Comparison of ENCODE assay signal across 8 mouse cellular contexts in genomic region chr7:80825843-80826403, GRCm38 (mm10). TPM values are rescaled to one million over a fixed set of nuclear protein-coding genes. Genes with fewer than 3 reads are reported as not detected.
DNase-seq lines count a peak whose midpoint lies in the region; ATAC-seq and TF ChIP-seq lines count a peak whose summit lies in the region.

Gene Iqgap1, minus strand, starts transcription at chr7:80825974.

- H3K36me3 ChIP-seq in neural tube, embryonic 11.5 days (ENCODE audit: control insufficient read depth, insufficient read depth, low read length) = no peaks in the 10 kb centered on the region
- no peaks in the 10 kb centered on the region for H3K36me3 ChIP-seq in heart, embryonic 12.5 days
- no peaks in the 10 kb centered on the region for H3K36me3 ChIP-seq in midbrain, postnatal 0 days (ENCODE audit: insufficient read depth, low read length)

- no peak for DNase-seq in neural tube, embryonic 11.5 days (ENCODE audit: low spot score)
- no peak for DNase-seq in neural tube, embryonic 10.5 days (ENCODE audit: extremely low spot score, low spot score)
- no peak for DNase-seq in left cerebral cortex, postnatal 10 days (ENCODE audit: extremely low spot score in 1 of 2, low spot score in 2 of 2)
- no peak for DNase-seq in midbrain, postnatal 0 days (ENCODE audit: low spot score)
- no peak for DNase-seq in ovary, postnatal 36 days (ENCODE audit: low spot score)
- DNase-seq in urinary bladder, postnatal 25 days (ENCODE audit: low spot score) = no peak

- no peaks in the 10 kb centered on the region for H3K9me3 ChIP-seq in neural tube, embryonic 11.5 days (ENCODE audit: control insufficient read depth, low read length)
- H3K9me3 ChIP-seq in heart, embryonic 12.5 days (replicated peaks) = no peaks in the 10 kb centered on the region
- H3K9me3 ChIP-seq in midbrain, postnatal 0 days (ENCODE audit: low read length) = no peaks in the 10 kb centered on the region

- ATAC-seq in neural tube, embryonic 11.5 days (ENCODE audit: insufficient read depth, low FRiP score, low TSS enrichment) = no peak
- no peak for ATAC-seq in heart, embryonic 12.5 days (ENCODE audit: insufficient number of reproducible peaks, low FRiP score)
- no peak for ATAC-seq in midbrain, postnatal 0 days (ENCODE audit: low FRiP score)

- H3K4me1 ChIP-seq in neural tube, embryonic 11.5 days (ENCODE audit: control insufficient read depth, insufficient read depth, low read length) = no peaks in the 10 kb centered on the region
- H3K4me1 ChIP-seq in brown adipose tissue, adult 24 weeks (ENCODE audit: control insufficient read depth, insufficient read depth, insufficient read length, low read length) = peaks cover 2% of the 10 kb centered on the region; the same call in 1 of the 2 replicates
- H3K4me1 ChIP-seq in heart, embryonic 12.5 days (replicated peaks) = peaks cover 17% of the 10 kb centered on the region; the same call in 1 of the 2 replicates
- no peaks in the 10 kb centered on the region for H3K4me1 ChIP-seq in midbrain, postnatal 0 days (ENCODE audit: insufficient read depth, low read length)

- no peak within 1 kb of the TSS for H3K9ac ChIP-seq in neural tube, embryonic 11.5 days (ENCODE audit: low read length)
- H3K9ac ChIP-seq in heart, embryonic 12.5 days = no peak within 1 kb of the TSS
- no peak within 1 kb of the TSS for H3K9ac ChIP-seq in midbrain, postnatal 0 days (replicated peaks; ENCODE audit: low read length, poor library complexity, severe bottlenecking)

- H3K4me2 ChIP-seq in neural tube, embryonic 11.5 days (ENCODE audit: low read depth) = no peak within 1 kb of the TSS
- H3K4me2 ChIP-seq in heart, embryonic 12.5 days = no peak within 1 kb of the TSS
- no peak within 1 kb of the TSS for H3K4me2 ChIP-seq in midbrain, postnatal 0 days (ENCODE audit: low read depth, low read length, poor library complexity, severe bottlenecking)

- WGBS in neural tube, embryonic 11.5 days = 73% methylated on average over 11 of the region's 11 CpGs
- 64% methylated on average over 11 of the region's 11 CpGs for WGBS in heart, embryonic 12.5 days
- 83% methylated on average over 11 of the region's 11 CpGs for WGBS in midbrain, postnatal 0 days

- no peaks in the 10 kb centered on the region for H3K27me3 ChIP-seq in neural tube, embryonic 11.5 days (ENCODE audit: control insufficient read depth, insufficient read depth, low read length)
- no peaks in the 10 kb centered on the region for H3K27me3 ChIP-seq in heart, embryonic 12.5 days (replicated peaks)
- no peaks in the 10 kb centered on the region for H3K27me3 ChIP-seq in midbrain, postnatal 0 days (ENCODE audit: insufficient read depth, low read length)

- H3K4me3 ChIP-seq in neural tube, embryonic 11.5 days (ENCODE audit: low read depth, low read length) = no peak within 1 kb of the TSS
- no peak within 1 kb of the TSS for H3K4me3 ChIP-seq in brown adipose tissue, adult 24 weeks (ENCODE audit: insufficient read depth, low read depth, low read length)
- no peak within 1 kb of the TSS for H3K4me3 ChIP-seq in heart, embryonic 12.5 days
- H3K4me3 ChIP-seq in midbrain, postnatal 0 days (ENCODE audit: low read depth, low read length) = no peak within 1 kb of the TSS

- no peak for TF ChIP-seq CTCF in midbrain, postnatal 0 days (IDR thresholded peaks at IDR 0.05)

- no peak within 1 kb of the TSS for H3K27ac ChIP-seq in neural tube, embryonic 11.5 days (ENCODE audit: low read depth, low read length)
- no peak within 1 kb of the TSS for H3K27ac ChIP-seq in brown adipose tissue, adult 24 weeks (replicated peaks; ENCODE audit: low read depth, low read length)
- H3K27ac ChIP-seq in heart, embryonic 12.5 days (ENCODE audit: poor library complexity, severe bottlenecking) = no peak within 1 kb of the TSS
- no peak within 1 kb of the TSS for H3K27ac ChIP-seq in midbrain, postnatal 0 days (ENCODE audit: low read depth, low read length)

- intact Hi-C loops in left cerebral cortex, postnatal 10 days (cut with DNase I) = no loop called here

RNA-seq across cellular contexts. Expression of gene Iqgap1, which starts in this region (rescaled TPM):
- 26.4 TPM in 2 replicates for polyA plus RNA-seq in neural tube, embryonic 11.5 days (2014; fragmentation: Nextera tagmentation; extraction: Ambion mirVana)
- 27.3 and 27.9 TPM in 2 replicates for polyA plus RNA-seq in brown adipose tissue, adult 24 weeks (2012; ENCODE audit: insufficient read depth, insufficient read length, missing spikeins)
- polyA plus RNA-seq in heart, embryonic 12.5 days (2016; fragmentation: Nextera tagmentation; extraction: Ambion mirVana) = 41.3 and 42.0 TPM in 2 replicates
- total RNA-seq in left cerebral cortex, postnatal 10 days (2021) = 10 to 100 TPM; 30.9 to 34.0 TPM
- 20.6 and 31.0 TPM in 2 replicates for total RNA-seq in midbrain, postnatal 0 days (2014; rRNA removed)
- polyA plus RNA-seq in midbrain, postnatal 0 days (2015; fragmentation: Nextera tagmentation; extraction: Ambion mirVana) = 11.3 and 12.3 TPM in 2 replicates
